Mouse (Mus musculus): Measurements from ENCODE around the gene Gm9780. TPM values are rescaled to one million over a fixed set of nuclear protein-coding genes. Genes with fewer than 3 reads are reported as not detected.
"Not testable (repeated sequence)": the region's sequence is repeated elsewhere in the genome, so short reads cannot be mapped to it uniquely, and the experiment has no call there.

Gm9780 gene
- total RNA-seq (2021), result 10 to 100 TPM in 1 of 2 experiments, 1 to 10 TPM in 1; 7.9 to 12.5 TPM
- long read RNA-seq, experiment 1, transcript Gm9780-202 (4 exons, 1,394 nt), result major isoform, 28 of 36 reads
- long read RNA-seq, experiment 1, partial matches to known transcripts, result 2 of 36 reads
- long read RNA-seq, experiment 1, other reads (novel, unspliced or antisense), result 6 of 36 reads
- long read RNA-seq, experiment 2, transcript Gm9780-202 (4 exons, 1,394 nt), result major isoform, 21 of 23 reads
- long read RNA-seq, experiment 2, partial matches to known transcripts, result 2 of 23 reads
- long read RNA-seq, experiment 2, other reads (novel, unspliced or antisense), result 0 of 23 reads

- not testable (repeated sequence) for DNase-seq
Observed at GRCm38 (mm10) chr14:26042611-26043010, at the start of gene Gm9780. Gm9780 (minus strand) TSS chr14:26042711.

DNA sequence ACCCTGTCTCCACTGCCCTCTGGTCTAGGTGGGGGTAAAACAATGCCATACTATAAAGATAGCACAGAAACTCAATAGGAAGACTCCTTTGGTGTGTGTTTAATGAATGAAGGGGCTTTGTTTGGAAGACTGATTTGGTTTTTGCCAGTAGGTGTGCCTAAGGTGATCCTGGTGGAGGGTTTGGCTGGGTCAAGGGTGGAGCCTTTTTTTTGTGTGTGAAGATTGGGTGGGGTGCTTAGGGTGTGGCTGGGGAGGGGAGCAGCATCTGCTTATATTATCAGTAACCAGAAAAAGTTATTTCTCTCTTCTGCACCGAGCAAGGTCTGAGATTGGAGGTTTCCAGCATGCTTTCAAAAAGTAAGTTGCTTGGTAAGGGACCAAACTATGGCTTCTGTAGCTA is 39.5 kb upstream of the Gm9780 start, which contains the start of gene Cphx3:
Cphx3 (plus strand) TSS at position 301 of the 400 bp plus-strand sequence.
- DNase-seq, result not testable (repeated sequence)

DNA sequence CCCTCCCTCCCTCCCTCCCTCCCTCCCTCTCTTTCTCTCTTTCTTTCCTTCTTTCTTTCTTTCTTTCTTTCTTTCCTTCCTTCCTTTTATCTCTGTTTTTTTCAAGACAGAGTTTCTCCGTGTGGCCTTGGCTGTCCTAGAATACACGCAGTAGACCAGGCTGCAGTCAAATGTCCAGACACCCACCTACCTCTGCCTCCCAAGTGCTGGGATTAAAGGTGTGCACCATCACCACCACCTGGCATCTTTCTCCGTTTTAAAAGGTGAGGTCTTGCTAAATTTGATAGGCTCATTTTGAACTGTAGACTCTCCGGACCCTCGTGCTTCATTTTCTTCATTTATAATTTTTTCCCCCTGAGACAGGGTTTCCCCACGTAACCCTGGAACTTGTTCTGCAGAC is 38.7 kb upstream of the Gm9780 start, which contains the start of gene Cphx2:
Cphx2 (plus strand) TSS at position 301 of the 400 bp plus-strand sequence.
- not testable (repeated sequence) for DNase-seq

DNA sequence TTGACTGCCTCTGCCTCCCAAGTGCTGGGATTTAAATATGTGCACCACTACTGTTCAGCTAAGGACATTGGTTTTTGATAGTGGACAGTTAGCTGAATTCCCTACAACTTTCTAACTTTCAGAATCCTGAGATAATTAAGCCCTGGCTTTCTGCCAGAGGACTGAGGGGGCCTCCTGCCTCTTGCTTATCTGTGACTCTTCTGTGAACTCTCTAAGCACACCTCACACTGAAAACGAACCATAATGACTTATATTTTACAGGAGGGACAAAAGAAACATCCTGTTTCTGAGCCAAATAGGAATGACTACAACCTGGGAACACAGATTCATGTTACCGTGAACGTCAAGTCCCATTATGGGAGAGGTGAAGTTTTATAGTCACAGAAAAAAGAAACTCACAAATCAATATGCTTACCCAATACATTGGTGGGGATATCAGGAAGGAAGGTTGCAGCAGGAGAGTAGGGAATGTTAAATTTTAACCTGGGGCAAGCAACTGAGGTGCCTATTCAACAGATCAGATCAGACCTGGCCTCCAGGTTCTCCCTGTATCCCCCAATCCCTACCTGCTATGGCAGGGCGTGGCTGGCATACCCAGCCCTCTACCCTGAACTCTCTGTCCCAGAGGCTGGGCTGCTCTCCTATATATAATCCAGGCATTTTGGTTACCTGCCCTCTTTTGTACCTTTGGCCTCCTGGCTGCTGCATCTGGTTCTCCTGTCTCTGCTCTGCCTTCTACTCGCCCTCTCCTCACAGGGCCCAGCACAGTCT is 34.3 kb upstream of the Gm9780 start:
- DNase-seq, result not testable (repeated sequence)

GRCm38 (mm10) chr14:26067325-26067633 is 24.8 kb upstream of the Gm9780 start, which contains the start of gene Tmem254c:
Tmem254c (minus strand) TSS chr14:26067355.
- not testable (repeated sequence) for DNase-seq

DNA sequence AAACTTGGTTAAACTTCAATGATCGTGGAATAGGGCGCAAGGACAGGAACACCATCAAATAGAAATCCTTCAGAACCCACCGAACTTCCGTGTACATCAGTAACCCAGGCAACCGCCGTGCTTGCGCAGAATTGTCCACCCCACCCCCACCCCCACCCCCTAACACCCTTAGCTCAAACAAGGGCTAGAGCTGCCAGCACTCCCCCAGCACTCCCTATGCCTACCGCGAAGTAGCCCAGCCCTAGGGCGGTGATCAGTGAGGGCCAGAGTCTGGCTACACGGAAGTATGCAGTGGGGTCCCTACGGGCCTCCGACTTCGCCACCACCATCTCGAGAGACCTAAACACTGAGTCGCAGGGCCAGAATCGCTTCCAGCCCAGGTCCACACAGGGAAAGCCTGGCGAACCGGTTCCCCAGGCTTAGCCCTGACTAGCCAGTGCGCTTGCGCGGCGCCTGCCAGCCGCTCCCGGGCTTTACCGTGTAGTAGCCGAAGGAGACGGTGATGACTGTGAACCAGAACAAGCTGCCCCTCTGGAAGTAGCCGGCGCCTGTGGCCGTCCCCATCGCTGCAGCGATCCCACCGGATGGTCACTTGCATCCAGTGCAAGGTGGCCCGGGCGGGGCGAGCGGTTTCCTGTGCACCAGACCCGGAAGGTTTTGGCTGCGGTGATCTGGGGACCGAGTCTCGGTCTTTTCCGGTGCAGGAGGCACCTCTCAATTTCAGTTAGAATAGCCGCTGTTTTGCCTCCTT is 24.2 kb upstream of the Gm9780 start:
- not testable (repeated sequence) for DNase-seq

DNA sequence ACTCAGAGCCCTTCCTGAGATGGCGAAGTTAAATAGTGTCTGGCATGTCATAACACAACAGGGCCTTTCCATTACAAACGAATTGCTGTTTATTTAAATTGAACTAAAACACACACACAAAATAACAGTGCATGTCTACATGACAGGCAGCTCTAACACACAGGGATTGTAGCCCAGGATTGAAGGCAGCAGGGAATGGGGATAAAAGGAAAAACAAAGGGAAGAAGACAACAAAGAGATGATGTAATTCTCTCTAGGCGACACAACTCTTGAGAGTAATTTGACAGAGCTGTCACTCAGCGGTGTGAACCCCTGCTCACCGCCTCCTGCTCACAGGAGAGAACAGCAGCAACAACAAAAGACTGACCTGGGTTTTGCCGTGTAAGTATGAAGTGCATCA is 16.9 kb upstream of the Gm9780 start:
- DNase-seq, result not testable (repeated sequence)

DNA sequence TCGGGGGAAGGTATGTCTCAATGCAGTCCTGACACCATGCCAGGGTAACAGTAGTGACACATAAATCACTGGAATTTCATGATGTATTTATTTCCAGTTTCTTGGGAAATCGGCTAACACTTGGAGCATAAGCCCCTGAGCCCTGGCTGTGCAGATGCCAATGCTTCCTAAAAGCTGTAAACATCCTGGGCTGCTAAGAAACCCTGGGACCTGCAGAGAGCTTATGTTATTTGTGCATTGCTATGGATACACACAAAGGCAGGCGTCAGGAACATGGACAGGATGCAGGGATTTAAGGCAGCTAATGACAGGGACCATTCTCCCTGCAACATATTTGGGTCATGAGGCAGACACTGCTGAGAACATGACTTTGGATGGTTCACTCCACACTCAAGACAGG is 15.7 kb upstream of the Gm9780 start:
- not testable (repeated sequence) for DNase-seq

GRCm38 (mm10) chr14:26048767-26049166 is 6.3 kb upstream of the Gm9780 start:
- not testable (repeated sequence) for DNase-seq

DNA sequence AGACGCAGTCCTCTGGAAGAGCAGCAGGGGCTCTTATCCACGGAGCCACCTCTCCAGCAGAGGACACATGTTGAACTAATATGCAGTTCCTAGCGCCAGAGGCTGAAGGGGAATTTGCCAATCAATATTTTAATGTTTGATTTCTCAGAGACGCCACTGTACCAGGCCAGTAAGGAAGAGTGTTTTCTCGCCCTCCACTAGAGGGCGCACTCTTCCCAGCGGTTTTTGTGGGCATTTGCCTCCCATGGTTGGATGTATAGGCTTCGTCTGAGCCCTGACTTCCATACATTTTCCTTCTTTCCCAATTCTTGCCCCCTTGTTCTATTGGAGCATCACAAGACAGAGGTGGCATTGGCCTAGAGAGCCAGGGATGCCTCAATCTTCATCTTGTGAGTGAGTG is 4.5 kb upstream of the Gm9780 start:
- DNase-seq, result not testable (repeated sequence)

DNA sequence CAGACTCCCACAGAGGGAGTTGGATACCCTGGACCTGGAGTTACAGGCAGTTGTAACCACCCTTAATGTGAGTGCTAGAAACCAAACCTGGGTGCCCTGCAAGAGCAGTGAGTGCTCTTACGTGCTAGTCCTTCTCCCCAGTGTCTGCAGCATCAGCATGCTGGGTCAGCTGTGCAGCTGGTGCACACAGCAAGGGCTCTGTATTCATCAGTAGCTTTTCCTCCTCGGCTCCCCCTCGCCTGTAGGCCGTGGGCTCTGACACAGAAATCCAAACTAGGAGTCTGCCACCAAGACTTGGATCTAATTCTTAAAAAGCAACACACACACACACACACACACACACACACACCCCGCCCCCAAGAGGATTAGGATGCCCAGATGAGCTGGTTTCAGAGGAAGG is 2.5 kb upstream of the Gm9780 start:
- not testable (repeated sequence) for DNase-seq

DNA sequence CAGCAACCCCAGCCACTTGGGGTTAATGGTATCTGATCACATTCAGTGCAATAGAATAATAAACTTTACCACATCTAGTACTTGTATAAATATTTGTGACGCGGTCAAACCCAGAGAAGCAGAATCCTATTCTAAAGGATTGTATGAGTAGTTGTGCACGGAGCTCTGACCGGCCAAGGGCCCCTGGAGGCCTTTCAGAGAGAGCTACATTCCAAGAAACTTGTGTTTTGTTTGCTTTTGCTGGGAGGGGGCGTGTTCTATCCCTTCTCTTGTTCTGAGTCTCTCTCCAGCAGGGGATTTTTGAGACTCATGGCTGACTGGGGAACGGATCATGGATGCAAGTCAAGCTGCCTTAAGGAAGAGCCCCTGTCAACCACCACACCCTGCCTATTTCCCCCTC is 7.1 kb downstream of the Gm9780 start:
- DNase-seq, result not testable (repeated sequence)

DNA sequence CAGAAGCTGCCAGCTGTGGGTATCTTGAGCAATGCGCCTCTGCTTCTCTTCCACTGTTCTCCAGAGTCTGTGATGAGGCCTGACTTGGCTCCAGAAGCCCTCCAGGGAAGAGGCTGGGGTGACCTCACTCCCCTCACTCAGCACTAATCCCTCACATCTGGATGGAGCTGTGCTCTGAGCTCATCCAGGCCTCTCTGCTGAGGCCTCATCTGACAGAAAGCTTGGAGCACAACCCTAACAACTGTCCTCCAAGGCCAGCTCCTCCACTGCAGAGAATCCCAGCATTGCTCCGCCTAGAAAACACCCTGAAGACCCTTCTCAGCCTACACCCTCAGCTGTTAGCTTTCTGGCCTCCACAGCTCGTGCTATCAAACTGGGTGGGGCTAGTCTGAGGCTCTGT is 8.1 kb downstream of the Gm9780 start:
- DNase-seq, result not testable (repeated sequence)

DNA sequence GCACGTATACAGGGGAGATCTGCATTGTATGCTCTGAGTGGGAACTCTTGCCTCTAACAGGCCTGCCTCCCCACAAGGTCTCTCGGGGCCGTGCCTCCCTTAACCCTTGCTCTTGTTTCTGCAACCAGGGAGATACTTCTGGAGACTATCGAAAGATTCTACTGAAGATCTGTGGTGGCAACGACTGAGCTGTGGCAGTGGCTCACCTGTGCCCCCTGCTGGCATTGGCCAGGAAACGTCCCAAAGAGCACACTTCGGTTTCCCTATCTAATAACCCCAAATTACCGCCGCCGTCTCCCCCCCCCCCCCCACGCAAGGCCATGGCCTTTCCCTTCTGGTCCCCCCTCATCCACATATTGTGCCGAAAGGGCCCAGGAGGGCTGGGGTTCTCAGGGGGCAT is 16.9 kb downstream of the Gm9780 start:
- DNase-seq, result not testable (repeated sequence)

GRCm38 (mm10) chr14:26022831-26023230 is 19.7 kb downstream of the Gm9780 start:
- not testable (repeated sequence) for DNase-seq

GRCm38 (mm10) chr14:26021555-26021954 is 21.0 kb downstream of the Gm9780 start:
- DNase-seq, result not testable (repeated sequence)

GRCm38 (mm10) chr14:26016414-26016813 is 26.1 kb downstream of the Gm9780 start:
- not testable (repeated sequence) for DNase-seq

- not testable (repeated sequence) for DNase-seq
Observed at GRCm38 (mm10) chr14:26007462-26007861, 35.0 kb downstream of the Gm9780 start.

DNA sequence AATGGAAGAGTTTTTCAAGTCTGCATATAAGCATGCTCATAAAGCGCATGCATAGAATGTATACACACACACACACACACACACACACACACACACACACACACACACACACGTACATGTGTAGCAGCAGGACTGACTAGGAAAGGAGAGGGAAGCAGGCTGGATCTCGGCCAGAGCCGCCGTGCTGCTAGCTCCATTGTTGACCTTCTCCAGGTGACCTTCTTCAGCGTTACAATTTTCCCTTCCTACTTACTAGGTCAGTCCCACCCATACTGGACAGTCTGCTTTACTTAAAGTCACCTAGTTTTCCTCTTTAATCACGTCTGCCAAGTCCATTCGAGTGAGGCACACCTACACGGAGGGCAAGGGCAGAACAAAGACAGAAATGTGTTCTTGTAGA is 60.6 kb downstream of the Gm9780 start:
- DNase-seq, result not testable (repeated sequence)

- not testable (repeated sequence) for DNase-seq
Observed at GRCm38 (mm10) chr14:25979242-25979941, 63.1 kb downstream of the Gm9780 start.

DNA sequence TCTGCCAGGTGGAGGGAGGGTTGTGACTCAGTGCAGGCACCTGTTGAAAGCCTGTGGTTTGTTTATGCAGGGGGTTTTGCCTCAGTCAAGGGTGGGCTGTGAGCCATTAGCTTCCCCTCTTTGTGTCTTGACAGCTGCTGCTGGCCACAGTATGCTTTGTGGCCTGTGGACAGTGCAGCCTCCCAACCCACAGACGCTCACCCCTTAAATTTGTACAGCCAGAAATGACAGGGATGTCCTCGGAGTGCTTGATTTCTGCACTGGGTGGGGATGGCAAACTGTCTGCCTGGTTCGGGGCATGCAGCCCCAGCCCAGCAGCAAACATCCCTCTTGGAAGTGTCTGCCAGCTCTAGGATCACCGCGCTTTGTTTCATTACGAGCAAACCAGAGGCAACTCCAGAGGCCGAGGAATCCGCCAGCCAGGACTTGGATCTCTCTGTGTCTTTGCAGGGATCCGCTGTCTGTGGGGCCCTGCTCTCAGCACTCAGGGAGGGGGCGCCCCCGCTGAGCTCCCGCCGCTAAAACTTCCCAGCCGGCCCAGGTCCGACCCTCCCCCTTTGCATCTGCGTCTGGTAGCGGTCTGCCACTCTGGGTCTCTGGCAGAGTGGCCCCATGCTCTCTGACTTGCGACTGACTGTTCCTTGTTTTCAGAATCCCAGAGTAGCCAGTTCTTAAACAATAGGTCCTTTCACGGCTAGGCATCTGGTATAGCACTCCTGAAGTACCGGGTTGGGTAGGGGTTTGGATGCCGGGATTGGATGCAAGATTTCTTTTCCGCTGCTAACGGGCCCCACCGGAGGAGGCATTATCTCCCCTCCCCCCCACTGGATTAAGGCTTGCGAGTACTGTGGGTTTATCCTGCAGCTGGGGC is 63.9 kb downstream of the Gm9780 start, which contains the start of gene Duxbl1:
Duxbl1 (plus strand) TSS at position 207 of the 871 bp plus-strand sequence.
- not testable (repeated sequence) for DNase-seq
